Mouse (Mus musculus): ENCODE results near the gene Basp1.
"Not testable (repeated sequence)": the region's sequence is repeated elsewhere in the genome, so short reads cannot be mapped to it uniquely, and the experiment has no call there.

The Basp1 gene

GRCm38 (mm10) chr15:25413378-25413901 is at the start of gene Basp1:
Basp1 (minus strand) TSS chr15:25413764.
- DNase-seq (ENCODE audit: extremely low spot score) = peak; percentile 90

DNA sequence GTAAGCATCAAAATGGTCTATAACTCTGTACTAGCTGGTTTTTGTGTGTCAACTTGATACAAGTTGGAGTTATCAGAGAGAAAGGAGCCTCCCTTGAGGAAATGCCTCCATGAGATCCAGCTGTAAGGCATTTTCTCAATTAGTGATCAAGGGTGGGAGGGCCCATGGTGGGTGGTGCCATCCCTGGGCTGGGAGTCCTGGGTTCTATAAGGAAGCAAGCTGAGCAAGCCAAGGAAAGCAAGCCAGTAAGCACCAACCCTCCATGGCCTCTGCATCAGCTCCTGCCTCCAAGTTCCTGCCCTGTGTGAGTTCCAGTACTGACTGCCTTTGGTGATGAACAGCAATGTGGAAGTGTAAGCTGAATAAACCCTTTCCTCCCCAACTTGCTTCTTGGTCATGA is 49.5 kb upstream of the Basp1 start:
- not testable (repeated sequence) for DNase-seq (ENCODE audit: extremely low spot score)

DNA sequence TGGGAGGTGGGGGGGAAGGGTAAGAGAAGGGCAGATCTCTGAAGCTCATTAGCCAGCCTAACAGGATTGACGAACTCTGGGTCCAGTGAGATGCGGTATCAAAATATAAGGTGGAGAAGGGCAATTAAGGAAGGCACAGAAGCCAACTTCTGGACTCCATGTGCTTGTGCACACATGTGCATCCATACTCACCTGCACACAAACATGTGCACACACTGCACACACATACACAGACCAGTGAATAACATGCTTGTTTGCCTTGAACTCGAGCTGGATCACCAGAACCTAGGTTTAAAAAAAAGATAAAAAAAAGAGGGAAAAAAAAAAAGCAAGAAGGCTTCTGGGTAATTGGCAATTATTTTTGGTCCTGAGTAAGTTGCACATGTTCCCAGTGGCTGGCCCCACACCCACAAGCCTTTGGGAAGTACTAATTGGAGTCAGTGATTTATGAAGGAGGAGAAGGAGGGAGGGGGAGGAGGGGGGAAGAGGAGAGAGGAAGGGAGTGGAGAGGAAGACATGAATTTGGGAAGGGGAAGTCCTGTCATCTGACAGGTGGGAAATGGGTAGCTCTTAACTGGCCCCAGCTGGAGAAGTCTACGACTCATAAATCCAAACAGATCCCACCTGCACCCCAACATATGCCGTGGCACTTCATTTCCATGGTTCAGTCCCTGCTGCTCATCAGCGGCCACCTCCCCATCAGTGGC is 48.6 kb upstream of the Basp1 start:
- DNase-seq (ENCODE audit: extremely low spot score) = no peak

GRCm38 (mm10) chr15:25459901-25460300 is 46.3 kb upstream of the Basp1 start:
- no peak for DNase-seq (ENCODE audit: extremely low spot score)

DNA sequence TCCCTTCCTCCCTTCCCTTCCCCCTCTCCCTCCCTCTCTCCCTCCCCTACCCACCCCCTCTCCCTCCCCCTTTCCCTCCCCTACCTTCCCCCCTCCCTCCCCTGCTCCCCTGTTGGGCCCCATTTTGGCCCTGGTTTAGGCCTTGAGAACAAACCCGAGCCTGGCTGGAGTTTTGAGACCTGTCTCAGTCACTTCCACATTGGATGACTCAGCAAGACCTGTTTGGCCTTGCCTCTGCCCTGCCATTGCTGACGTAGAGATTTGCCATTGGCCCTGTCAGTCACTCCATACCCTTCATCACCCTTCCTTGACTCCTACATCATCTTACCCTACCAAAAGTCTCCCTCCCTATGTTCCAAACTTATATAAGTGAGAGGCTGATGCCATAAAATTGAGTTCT is 43.9 kb upstream of the Basp1 start:
- DNase-seq (ENCODE audit: extremely low spot score) = no peak

DNA sequence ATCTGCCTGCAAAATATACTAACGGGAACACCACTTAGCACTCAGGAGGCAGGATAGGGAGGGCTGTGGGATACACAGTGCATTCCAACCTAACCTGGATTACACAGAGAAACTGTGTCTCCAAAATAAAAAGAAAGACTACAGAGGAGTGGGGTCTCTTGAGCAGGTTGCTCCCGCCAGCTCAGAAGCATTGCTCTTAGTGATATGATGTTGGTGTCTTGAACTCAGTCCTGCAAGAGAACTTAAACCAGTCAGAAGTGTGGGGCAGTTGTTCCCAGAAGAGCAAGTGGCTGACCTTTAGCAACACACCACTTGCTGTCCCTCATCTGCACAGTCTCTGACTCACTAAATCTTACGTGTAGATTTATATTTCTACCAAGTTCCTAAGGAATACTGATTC is 40.0 kb upstream of the Basp1 start:
- no peak for DNase-seq (ENCODE audit: extremely low spot score)

DNA sequence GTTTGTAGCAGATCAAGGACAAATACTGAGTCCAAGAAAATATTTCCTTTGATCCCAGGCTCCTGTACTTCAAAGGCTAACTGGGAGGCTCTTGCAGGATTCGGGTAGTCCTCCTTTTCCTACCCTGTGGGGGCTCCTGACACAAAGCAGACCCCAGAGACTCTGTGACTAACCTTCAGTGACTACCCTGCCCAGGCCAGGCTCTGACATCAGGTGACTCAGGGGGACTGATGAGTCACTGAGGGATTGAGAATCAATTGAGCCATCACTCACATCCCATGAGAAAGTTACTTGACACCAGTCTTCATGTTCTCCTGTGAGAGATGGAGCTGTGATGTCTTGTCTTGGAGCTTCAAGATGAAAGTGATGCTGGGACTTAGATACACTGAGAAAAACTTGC is 35.8 kb upstream of the Basp1 start:
- no peak for DNase-seq (ENCODE audit: extremely low spot score)

DNA sequence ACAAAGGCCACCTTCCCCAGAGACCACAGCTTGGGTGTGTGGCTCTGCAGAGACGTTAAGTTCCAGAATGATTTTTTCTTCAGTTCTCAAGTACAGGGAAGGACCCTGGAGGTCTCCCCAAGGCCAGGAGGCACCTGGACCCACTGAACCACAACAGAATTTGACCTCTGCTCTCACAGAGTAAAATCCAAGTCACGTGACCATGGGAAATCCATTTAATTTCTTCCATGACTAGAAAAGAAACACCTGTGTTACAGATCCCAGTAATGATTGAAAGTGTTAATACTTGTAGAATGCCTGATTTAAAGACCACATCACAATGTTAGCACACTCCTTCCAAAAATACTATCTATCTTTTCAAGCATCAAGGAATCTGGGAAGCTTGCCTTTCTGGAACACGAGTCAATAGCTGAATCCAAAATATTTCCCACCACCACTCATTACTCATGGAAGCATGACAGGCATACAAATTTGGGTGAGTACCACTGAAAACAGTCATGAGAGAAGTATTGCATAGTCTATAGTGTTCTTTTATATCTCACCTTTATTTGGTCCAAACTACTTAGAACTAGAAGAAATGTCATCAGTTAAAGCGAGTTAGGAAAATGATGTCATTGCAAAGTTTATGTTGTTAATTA is 35.3 kb upstream of the Basp1 start:
- no peak for DNase-seq (ENCODE audit: extremely low spot score)

GRCm38 (mm10) chr15:25447136-25447535 is 33.6 kb upstream of the Basp1 start:
- no peak for DNase-seq (ENCODE audit: extremely low spot score)

DNA sequence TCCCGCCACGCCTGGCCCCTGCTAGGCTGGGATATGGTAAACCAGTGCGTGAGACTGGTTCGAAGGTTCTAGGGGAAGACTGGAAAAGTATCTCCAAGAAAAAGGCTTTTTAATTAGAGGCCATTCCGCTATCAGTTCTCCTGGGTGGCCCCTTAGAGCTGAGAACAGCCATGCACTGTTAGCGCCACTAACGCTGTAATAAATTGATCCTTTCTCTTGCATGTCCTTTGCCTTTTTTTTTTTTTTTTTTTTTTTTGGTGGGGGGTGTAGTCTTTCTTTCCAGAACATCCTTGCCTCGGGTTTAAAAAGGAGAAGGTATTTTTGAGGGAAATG is 32.6 kb upstream of the Basp1 start:
- DNase-seq (ENCODE audit: extremely low spot score) = no peak

- DNase-seq (ENCODE audit: extremely low spot score) = peak; percentile 50
These were observed 32.0 kb upstream of the Basp1 start for GRCm38 (mm10) chr15:25445361-25446154.

DNA sequence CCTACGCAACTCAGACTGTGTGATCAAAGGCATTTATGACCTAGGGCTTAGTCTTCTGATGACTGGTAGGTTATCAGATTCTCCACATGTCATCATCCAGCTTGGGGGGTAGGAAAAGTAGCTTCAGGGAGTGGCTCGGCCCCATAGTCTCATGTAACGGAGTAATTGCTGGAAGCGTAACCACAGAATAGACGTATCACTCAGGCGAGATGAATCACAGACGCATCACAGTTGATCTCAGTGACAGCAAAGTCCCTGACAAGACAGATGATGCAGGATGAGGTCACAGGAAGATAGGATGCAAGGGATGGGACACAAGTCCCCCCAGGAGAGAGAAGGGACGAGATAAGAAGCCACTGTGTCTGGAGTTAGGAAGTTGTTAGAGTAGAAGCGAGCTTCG is 30.6 kb upstream of the Basp1 start:
- DNase-seq (ENCODE audit: extremely low spot score) = no peak

DNA sequence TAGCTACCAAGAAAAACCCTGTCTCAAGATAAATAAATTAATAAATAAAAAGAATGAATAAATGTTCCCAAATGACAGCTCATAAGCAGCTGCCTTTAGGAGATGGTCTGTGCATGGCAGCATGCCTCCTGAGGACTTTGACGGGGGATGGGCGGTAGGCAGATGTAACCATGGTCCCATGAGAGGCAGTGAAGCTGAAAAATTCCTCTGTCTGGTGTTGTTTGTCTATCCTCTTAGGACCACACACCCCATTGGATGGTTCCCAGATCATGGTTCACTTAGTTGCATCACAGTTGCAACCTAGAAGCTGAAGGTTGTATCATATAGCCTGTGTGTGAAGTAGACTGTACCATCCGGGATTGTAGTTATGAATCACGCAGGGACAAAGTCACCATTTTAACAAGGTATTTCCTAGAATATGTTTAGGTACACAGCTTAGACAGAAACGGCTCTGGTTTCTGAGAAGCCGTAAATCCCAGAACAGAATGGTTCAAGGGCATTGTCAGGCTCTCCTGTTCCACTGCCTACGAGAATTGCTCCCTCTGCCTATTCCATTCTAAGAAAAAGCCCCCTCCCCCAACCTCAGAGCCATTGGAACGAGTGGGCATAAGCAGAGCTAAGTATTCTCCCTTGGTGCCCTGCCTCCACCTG is 29.7 kb upstream of the Basp1 start:
- no peak for DNase-seq (ENCODE audit: extremely low spot score)

GRCm38 (mm10) chr15:25441868-25442185 is 28.3 kb upstream of the Basp1 start:
- DNase-seq (ENCODE audit: extremely low spot score) = no peak

DNA sequence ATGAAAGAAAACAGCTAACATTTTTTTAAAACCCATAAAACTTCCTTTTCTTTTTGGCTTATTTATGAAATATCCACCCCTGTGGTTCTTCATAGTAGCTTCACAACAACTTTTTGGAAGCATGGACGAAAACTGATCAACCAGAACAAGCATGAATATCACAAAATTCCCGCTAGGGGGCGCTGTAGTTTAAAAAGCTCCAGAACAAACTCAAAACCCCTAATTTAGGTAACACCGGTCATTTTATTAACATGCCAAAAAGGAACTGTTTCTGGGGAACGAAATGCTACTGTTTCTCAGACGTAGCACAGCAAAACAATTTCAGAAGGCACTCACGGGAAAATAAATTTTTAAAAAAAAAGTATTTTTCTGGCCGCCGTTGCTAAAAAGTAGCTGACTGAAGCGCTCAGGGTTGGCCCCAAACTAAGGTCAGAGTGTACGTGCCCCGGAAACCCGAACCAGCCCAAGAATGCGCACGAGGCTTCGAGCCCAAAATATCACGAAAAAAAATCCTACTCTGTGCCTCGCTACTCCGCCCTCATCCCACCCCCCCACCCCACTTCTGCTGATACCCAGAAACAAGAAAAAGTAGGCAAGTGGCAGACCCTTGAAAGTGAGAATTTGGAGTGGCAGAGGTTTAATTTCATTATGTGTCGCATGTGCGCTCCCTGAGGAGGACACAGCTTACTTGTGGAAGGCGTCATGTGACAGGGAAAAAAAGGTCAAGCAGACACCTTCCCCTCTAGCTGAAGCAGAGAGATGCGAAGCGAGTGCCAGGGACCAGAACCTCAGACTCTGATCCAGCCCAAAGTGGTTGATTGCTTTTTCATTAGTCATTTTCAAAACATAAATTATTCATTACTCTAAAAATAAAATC is 27.7 kb upstream of the Basp1 start:
- DNase-seq (ENCODE audit: extremely low spot score) = peak; percentile 83

GRCm38 (mm10) chr15:25440317-25440716 is 26.8 kb upstream of the Basp1 start:
- DNase-seq (ENCODE audit: extremely low spot score) = no peak

GRCm38 (mm10) chr15:25432341-25432740 is 18.8 kb upstream of the Basp1 start:
- DNase-seq (ENCODE audit: extremely low spot score) = no peak

DNA sequence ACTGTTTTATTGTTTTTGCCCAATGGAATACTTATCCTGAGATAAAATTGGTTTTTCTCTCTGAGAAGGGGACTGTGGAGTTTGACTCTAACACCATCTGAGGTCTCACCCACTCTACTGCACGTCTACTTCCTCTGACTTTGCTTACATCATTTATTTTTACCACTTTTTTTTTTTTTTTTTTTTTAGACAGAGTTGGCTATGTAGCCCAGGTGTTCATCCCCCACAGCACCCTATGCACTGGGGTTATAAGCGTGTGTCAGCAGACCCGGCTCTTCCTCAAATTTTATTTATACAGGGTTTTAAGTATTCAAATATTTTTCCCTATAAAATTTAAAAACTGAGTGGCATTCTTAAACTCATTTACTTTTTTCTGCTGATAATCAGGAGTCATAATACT is 16.6 kb upstream of the Basp1 start:
- DNase-seq (ENCODE audit: extremely low spot score) = no peak

GRCm38 (mm10) chr15:25429007-25429406 is 15.4 kb upstream of the Basp1 start:
- no peak for DNase-seq (ENCODE audit: extremely low spot score)

GRCm38 (mm10) chr15:25428551-25428950 is 15.0 kb upstream of the Basp1 start:
- DNase-seq (ENCODE audit: extremely low spot score) = no peak

- DNase-seq (ENCODE audit: extremely low spot score) = no peak
These were observed 6.7 kb upstream of the Basp1 start for GRCm38 (mm10) chr15:25420266-25420665.
